14 mouse cellular contexts compared by ENCODE assay signal in genomic region chr11:61503933-61504332, GRCm38 (mm10). TPM values are rescaled to one million over a fixed set of nuclear protein-coding genes. Genes with fewer than 3 reads are reported as not detected.
DNase-seq lines count a peak whose midpoint lies in the region; ATAC-seq and TF ChIP-seq lines count a peak whose summit lies in the region.
"Had no signal": no experiment of that assay in that cellular context is flagged by ENCODE, and none has a peak within 500 bp of the region (broad histone marks: within the 10 kb centered on the region; RNA-seq: fewer than 3 reads in every experiment).

No protein-coding gene starts in this region.

- intact Hi-C loops in heart, adult 2 months (cut with DNase I): loop anchor here (1.0 to 5.0 kb wide), 6 partner anchors 9 to 397 kb away; no protein-coding TSS in a partner anchor

- H3K9me3 ChIP-seq in embryonic facial prominence, embryonic 11.5 days (replicated peaks; ENCODE audit: control insufficient read depth, low read length): no peaks in the 10 kb centered on the region
- no peaks in the 10 kb centered on the region for H3K9me3 ChIP-seq in embryonic facial prominence, embryonic 10.5 days
- no peaks in the 10 kb centered on the region for H3K9me3 ChIP-seq in embryonic facial prominence, embryonic 15.5 days (replicated peaks)
- no peaks in the 10 kb centered on the region for H3K9me3 ChIP-seq in hindbrain, embryonic 14.5 days (ENCODE audit: control insufficient read depth, low read length)
- no peaks in the 10 kb centered on the region for H3K9me3 ChIP-seq in midbrain, postnatal 0 days (ENCODE audit: low read length)
- H3K9me3 ChIP-seq: liver, embryonic 13.5 days had no signal

- no peaks in the 10 kb centered on the region for H3K79me2 ChIP-seq in heart, adult 2 months (replicated peaks; ENCODE audit: control insufficient read depth, insufficient read depth, low read length)

- H3K27me3 ChIP-seq in embryonic facial prominence, embryonic 11.5 days (ENCODE audit: control insufficient read depth, insufficient read depth, low read length): no peaks in the 10 kb centered on the region
- H3K27me3 ChIP-seq in embryonic facial prominence, embryonic 10.5 days (replicated peaks; ENCODE audit: low read depth, poor library complexity, severe bottlenecking): no peaks in the 10 kb centered on the region
- H3K27me3 ChIP-seq in embryonic facial prominence, embryonic 15.5 days: no peaks in the 10 kb centered on the region
- H3K27me3 ChIP-seq in hindbrain, embryonic 14.5 days (ENCODE audit: control insufficient read depth, insufficient read depth, low read length): no peaks in the 10 kb centered on the region
- H3K27me3 ChIP-seq in midbrain, postnatal 0 days (ENCODE audit: insufficient read depth, low read length): no peaks in the 10 kb centered on the region
- no peaks in the 10 kb centered on the region for H3K27me3 ChIP-seq in heart, adult 2 months (ENCODE audit: control insufficient read depth, insufficient read depth, low read length)
- H3K27me3 ChIP-seq: liver, embryonic 13.5 days had no signal

- no peaks in the 10 kb centered on the region for H3K36me3 ChIP-seq in embryonic facial prominence, embryonic 11.5 days (replicated peaks; ENCODE audit: control insufficient read depth, insufficient read depth, low read depth, low read length)
- peaks cover 9% of the 10 kb centered on the region for H3K36me3 ChIP-seq in embryonic facial prominence, embryonic 10.5 days (replicated peaks)
- H3K36me3 ChIP-seq in embryonic facial prominence, embryonic 15.5 days: no peaks in the 10 kb centered on the region
- no peaks in the 10 kb centered on the region for H3K36me3 ChIP-seq in hindbrain, embryonic 14.5 days (replicated peaks; ENCODE audit: control insufficient read depth, insufficient read depth)
- no peaks in the 10 kb centered on the region; the same call in 1 of the 2 replicates for H3K36me3 ChIP-seq in midbrain, postnatal 0 days (ENCODE audit: insufficient read depth, low read length)
- no peaks in the 10 kb centered on the region for H3K36me3 ChIP-seq in heart, adult 2 months (ENCODE audit: control insufficient read depth, insufficient read depth, low read length)
- H3K36me3 ChIP-seq: liver, embryonic 13.5 days had no signal

- ATAC-seq in embryonic facial prominence, embryonic 11.5 days (replicated peaks; ENCODE audit: insufficient number of reproducible peaks, low FRiP score, low TSS enrichment, low read depth): no peak
- no peak for ATAC-seq in embryonic facial prominence, embryonic 15.5 days (ENCODE audit: insufficient number of reproducible peaks, low FRiP score, low TSS enrichment, low read depth)
- no peak for ATAC-seq in hindbrain, embryonic 14.5 days (ENCODE audit: low FRiP score)
- ATAC-seq in midbrain, postnatal 0 days (ENCODE audit: low FRiP score): no peak

- no peak overlapping the region for H3K4me3 ChIP-seq in embryonic facial prominence, embryonic 11.5 days (ENCODE audit: low read depth, low read length)
- H3K4me3 ChIP-seq in embryonic facial prominence, embryonic 10.5 days: no peak overlapping the region
- H3K4me3 ChIP-seq in embryonic facial prominence, embryonic 15.5 days (replicated peaks): no peak overlapping the region
- peak overlapping the region; percentile 58 for H3K4me3 ChIP-seq in hindbrain, embryonic 14.5 days (replicated peaks; ENCODE audit: low read length)
- H3K4me3 ChIP-seq in midbrain, postnatal 0 days (ENCODE audit: low read depth, low read length): no peak overlapping the region; the same call in 1 of the 2 replicates
- no peak overlapping the region for H3K4me3 ChIP-seq in heart, adult 2 months

- H3K9ac ChIP-seq in embryonic facial prominence, embryonic 11.5 days (replicated peaks; ENCODE audit: low read length): no peak overlapping the region
- H3K9ac ChIP-seq in embryonic facial prominence, embryonic 15.5 days: no peak overlapping the region
- peak overlapping the region; percentile 70 for H3K9ac ChIP-seq in hindbrain, embryonic 14.5 days
- peak overlapping the region; percentile 71 for H3K9ac ChIP-seq in midbrain, postnatal 0 days (replicated peaks; ENCODE audit: low read length, poor library complexity, severe bottlenecking)
- H3K9ac ChIP-seq in heart, adult 2 months (ENCODE audit: low read depth, low read length): no peak overlapping the region

- TF ChIP-seq POLR2A in heart, adult 2 months (IDR thresholded peaks at IDR 0.05; ENCODE audit: insufficient read depth, low read depth, low read length): no peak

- DNase-seq in embryonic facial prominence, embryonic 11.5 days (ENCODE audit: low spot score): peak; percentile 25
- DNase-seq in embryonic facial prominence, embryonic 10.5 days (ENCODE audit: low spot score): no peak
- DNase-seq in hindbrain, embryonic 14.5 days (ENCODE audit: low spot score): no peak
- no peak for DNase-seq in midbrain, postnatal 0 days (ENCODE audit: low spot score)
- no peak for DNase-seq in gastrocnemius, postnatal 25 days
- DNase-seq in heart, adult 2 months: no peak
- no peak for DNase-seq in heart, adult 8-10 months (ENCODE audit: low spot score)
- DNase-seq: adrenal gland, adult 2 months; gastrocnemius, adult 2 months; kidney, adult 8-10 months; liver, embryonic 13.5 days had no signal

- WGBS in embryonic facial prominence, embryonic 11.5 days: 61% methylated on average over 8 of the region's 8 CpGs
- WGBS in embryonic facial prominence, embryonic 10.5 days: 73% methylated on average over 8 of the region's 8 CpGs
- 49% methylated on average over 8 of the region's 8 CpGs for WGBS in embryonic facial prominence, embryonic 15.5 days
- whole genome bisulfite sequencing in hindbrain, embryonic 14.5 days: 74% methylated on average over 8 of the region's 8 CpGs
- WGBS in midbrain, postnatal 0 days: 67% methylated on average over 8 of the region's 8 CpGs
- WGBS in heart, adult 2 months: 82% methylated on average over 8 of the region's 8 CpGs

- no peak for TF ChIP-seq CTCF in midbrain, postnatal 0 days (IDR thresholded peaks at IDR 0.05)
- no peak for TF ChIP-seq CTCF in heart, adult 2 months (IDR thresholded peaks at IDR 0.05)

- no peak for TF ChIP-seq EP300 in heart, adult 2 months (IDR thresholded peaks at IDR 0.05; ENCODE audit: insufficient read depth, low read depth, low read length)

- peaks cover 3% of the 10 kb centered on the region; the same call in 1 of the 2 replicates for H3K4me1 ChIP-seq in embryonic facial prominence, embryonic 11.5 days (ENCODE audit: control insufficient read depth, insufficient read depth, low read length)
- H3K4me1 ChIP-seq in embryonic facial prominence, embryonic 10.5 days: peaks cover 20% of the 10 kb centered on the region
- peaks cover 14% of the 10 kb centered on the region for H3K4me1 ChIP-seq in embryonic facial prominence, embryonic 15.5 days
- H3K4me1 ChIP-seq in hindbrain, embryonic 14.5 days (replicated peaks; ENCODE audit: control insufficient read depth, insufficient read depth, low read length): peaks cover 21% of the 10 kb centered on the region
- peaks cover 7% of the 10 kb centered on the region for H3K4me1 ChIP-seq in midbrain, postnatal 0 days (ENCODE audit: insufficient read depth, low read length)
- H3K4me1 ChIP-seq in heart, adult 2 months (ENCODE audit: control insufficient read depth, insufficient read depth, low read length): no peaks in the 10 kb centered on the region; the same call in 1 of the 2 replicates

- no peak overlapping the region for H3K4me2 ChIP-seq in embryonic facial prominence, embryonic 11.5 days (ENCODE audit: low read depth, low read length)
- H3K4me2 ChIP-seq in embryonic facial prominence, embryonic 15.5 days (replicated peaks): peak overlapping the region; percentile 75; the same call in 1 of the 2 replicates
- peak overlapping the region; percentile 65 for H3K4me2 ChIP-seq in hindbrain, embryonic 14.5 days (replicated peaks)
- peak overlapping the region; percentile 70 for H3K4me2 ChIP-seq in midbrain, postnatal 0 days (ENCODE audit: low read depth, low read length, poor library complexity, severe bottlenecking)

- no peak overlapping the region for H3K27ac ChIP-seq in embryonic facial prominence, embryonic 11.5 days (replicated peaks; ENCODE audit: low read depth, low read length)
- H3K27ac ChIP-seq in embryonic facial prominence, embryonic 10.5 days (replicated peaks): no peak overlapping the region; the same call in 1 of the 2 replicates
- no peak overlapping the region for H3K27ac ChIP-seq in embryonic facial prominence, embryonic 15.5 days (replicated peaks)
- H3K27ac ChIP-seq in hindbrain, embryonic 14.5 days: peak overlapping the region; percentile 91
- H3K27ac ChIP-seq in midbrain, postnatal 0 days (ENCODE audit: low read depth, low read length): peak overlapping the region; percentile 89
- H3K27ac ChIP-seq in heart, adult 2 months: no peak overlapping the region
- H3K27ac ChIP-seq: liver, embryonic 13.5 days had no signal

RNA-seq across cellular contexts. Expression of gene B9d1, which starts 1.0 kb away (rescaled TPM):
- 32.1 and 37.0 TPM in 2 replicates for polyA plus RNA-seq in embryonic facial prominence, embryonic 11.5 days (2014; fragmentation: Nextera tagmentation; extraction: Ambion mirVana)
- 44.4 and 49.7 TPM in 2 replicates for polyA plus RNA-seq in embryonic facial prominence, embryonic 10.5 days (2016; fragmentation: Nextera tagmentation; extraction: Ambion mirVana)
- 37.3 and 43.7 TPM in 2 replicates for polyA plus RNA-seq in embryonic facial prominence, embryonic 15.5 days (2015; fragmentation: Nextera tagmentation; extraction: Ambion mirVana)
- 26.5 and 37.4 TPM in 2 replicates for polyA plus RNA-seq in hindbrain, embryonic 14.5 days (2014; fragmentation: Nextera tagmentation; extraction: Ambion mirVana)
- 26.3 and 28.1 TPM in 2 replicates for total RNA-seq in midbrain, postnatal 0 days (2014; rRNA removed)
- 25.1 and 27.5 TPM in 2 replicates for polyA plus RNA-seq in midbrain, postnatal 0 days (2015; fragmentation: Nextera tagmentation; extraction: Ambion mirVana)
- 1 to 10 TPM; 5.5 to 7.4 TPM for total RNA-seq in gastrocnemius, postnatal 25 days (2021)
- total RNA-seq in heart, adult 2 months (2021): 1 to 10 TPM; 8.0 to 9.3 TPM
- polyA plus RNA-seq in heart, adult 2 months (2012; rRNA removed): 10.6 and 15.6 TPM in 2 replicates
- 10 to 100 TPM in 1 of 4 experiments, 1 to 10 TPM in 3; 7.9 to 11.2 (median 8.3) TPM for total RNA-seq in heart, adult 8-10 months (2022)

RNA-seq across cellular contexts. Expression of gene Mapk7, which starts 9.7 kb away (rescaled TPM):
- 52.3 and 57.7 TPM in 2 replicates for polyA plus RNA-seq in embryonic facial prominence, embryonic 11.5 days (2014; fragmentation: Nextera tagmentation; extraction: Ambion mirVana)
- polyA plus RNA-seq in embryonic facial prominence, embryonic 10.5 days (2016; fragmentation: Nextera tagmentation; extraction: Ambion mirVana): 97.4 and 103 TPM in 2 replicates
- 61.9 and 62.9 TPM in 2 replicates for polyA plus RNA-seq in embryonic facial prominence, embryonic 15.5 days (2015; fragmentation: Nextera tagmentation; extraction: Ambion mirVana)
- polyA plus RNA-seq in hindbrain, embryonic 14.5 days (2014; fragmentation: Nextera tagmentation; extraction: Ambion mirVana): 57.9 and 61.6 TPM in 2 replicates
- total RNA-seq in midbrain, postnatal 0 days (2014; rRNA removed): 37.3 and 46.1 TPM in 2 replicates
- 36.6 and 36.9 TPM in 2 replicates for polyA plus RNA-seq in midbrain, postnatal 0 days (2015; fragmentation: Nextera tagmentation; extraction: Ambion mirVana)
- total RNA-seq in gastrocnemius, postnatal 25 days (2021): 1 to 10 TPM; 3.2 to 4.5 TPM
- 1 to 10 TPM; 5.5 to 6.0 TPM for total RNA-seq in heart, adult 2 months (2021)
- 11.9 and 12.6 TPM in 2 replicates for polyA plus RNA-seq in heart, adult 2 months (2012; rRNA removed)
- 1 to 10 TPM; 4.3 to 5.1 (median 4.7) TPM for total RNA-seq in heart, adult 8-10 months (2022)

RNA-seq across cellular contexts. Expression of gene Mfap4, which starts 18.7 kb away (rescaled TPM):
- polyA plus RNA-seq in embryonic facial prominence, embryonic 11.5 days (2014; fragmentation: Nextera tagmentation; extraction: Ambion mirVana): 234 and 251 TPM in 2 replicates
- polyA plus RNA-seq in embryonic facial prominence, embryonic 10.5 days (2016; fragmentation: Nextera tagmentation; extraction: Ambion mirVana): 119 and 163 TPM in 2 replicates
- polyA plus RNA-seq in embryonic facial prominence, embryonic 15.5 days (2015; fragmentation: Nextera tagmentation; extraction: Ambion mirVana): 404 and 406 TPM in 2 replicates
- 52.4 and 56.6 TPM in 2 replicates for polyA plus RNA-seq in hindbrain, embryonic 14.5 days (2014; fragmentation: Nextera tagmentation; extraction: Ambion mirVana)
- total RNA-seq in midbrain, postnatal 0 days (2014; rRNA removed): 10.1 and 22.8 TPM in 2 replicates
- polyA plus RNA-seq in midbrain, postnatal 0 days (2015; fragmentation: Nextera tagmentation; extraction: Ambion mirVana): 14.1 and 16.4 TPM in 2 replicates
- 10 to 100 TPM; 41.9 to 52.4 TPM for total RNA-seq in gastrocnemius, postnatal 25 days (2021)
- total RNA-seq in heart, adult 2 months (2021): 10 to 100 TPM; 18.4 to 22.9 TPM
- 125 and 143 TPM in 2 replicates for polyA plus RNA-seq in heart, adult 2 months (2012; rRNA removed)
- total RNA-seq in heart, adult 8-10 months (2022): 10 to 100 TPM in 2 of 4 experiments, 1 to 10 TPM in 2; 7.9 to 11.9 (median 9.9) TPM
- total RNA-seq: megakaryocyte, adult 5-6 weeks had no signal

RNA-seq across cellular contexts. Expression of gene Rnf112, which starts 50.0 kb away (rescaled TPM):
- 0.25 and 0.42 TPM in 2 replicates for polyA plus RNA-seq in embryonic facial prominence, embryonic 11.5 days (2014; fragmentation: Nextera tagmentation; extraction: Ambion mirVana)
- 0.49 and 1.00 TPM in 2 replicates for polyA plus RNA-seq in embryonic facial prominence, embryonic 10.5 days (2016; fragmentation: Nextera tagmentation; extraction: Ambion mirVana)
- polyA plus RNA-seq in embryonic facial prominence, embryonic 15.5 days (2015; fragmentation: Nextera tagmentation; extraction: Ambion mirVana): 1.4 and 2.1 TPM in 2 replicates
- polyA plus RNA-seq in hindbrain, embryonic 14.5 days (2014; fragmentation: Nextera tagmentation; extraction: Ambion mirVana): 8.4 and 9.8 TPM in 2 replicates
- total RNA-seq in midbrain, postnatal 0 days (2014; rRNA removed): 75.6 and 86.9 TPM in 2 replicates
- polyA plus RNA-seq in midbrain, postnatal 0 days (2015; fragmentation: Nextera tagmentation; extraction: Ambion mirVana): 35.7 and 36.2 TPM in 2 replicates
- total RNA-seq in gastrocnemius, postnatal 25 days (2021): under 1 TPM; 0.21 to 0.33 TPM
- total RNA-seq in heart, adult 2 months (2021): under 1 TPM; 0.10 to 0.30 TPM
- polyA plus RNA-seq in heart, adult 2 months (2012; rRNA removed): 0.15 and 0.18 TPM in 2 replicates
- under 1 TPM in 3 of 4 experiments, not detected in 1; 0.12 to 0.14 (median 0.14) TPM for total RNA-seq in heart, adult 8-10 months (2022)
- total RNA-seq: megakaryocyte, adult 5-6 weeks had no signal
- polyA plus RNA-seq: thymus, postnatal 0 days had no signal

Comparison
In these comparisons a context has a peak if more than half of its experiments do, and no peak if none do; other contexts are left out.
1. H3K27ac ChIP-seq: peak in hindbrain, embryonic 14.5 days (single experiment) and midbrain, postnatal 0 days (single experiment); none in embryonic facial prominence, embryonic 11.5 days (single experiment), embryonic facial prominence, embryonic 10.5 days (single experiment), embryonic facial prominence, embryonic 15.5 days (single experiment) and heart, adult 2 months (single experiment).
2. H3K9ac ChIP-seq: peak in hindbrain, embryonic 14.5 days (single experiment) and midbrain, postnatal 0 days (single experiment); none in embryonic facial prominence, embryonic 11.5 days (single experiment), embryonic facial prominence, embryonic 15.5 days (single experiment) and heart, adult 2 months (single experiment).